Mouse (Mus musculus): ENCODE data around the gene Ramp1. TPM values are rescaled to one million over a fixed set of nuclear protein-coding genes. Genes with fewer than 3 reads are reported as not detected.

Gene Ramp1
- polyA plus RNA-seq, 1 experiment = 15.8 TPM

- Histone ChIP-seq H3K4me1 (ENCODE audit: control insufficient read depth, insufficient read depth, insufficient read length) (peaks cover 10% of the 10 kb centered on the region; the same call in 1 of the 2 replicates), H3K4me3 (ENCODE audit: extremely low read depth, insufficient read depth, insufficient read length) (no peak overlapping the region), H3K36me3 (ENCODE audit: control insufficient read depth, insufficient read depth, low read length) (no peaks in the 10 kb centered on the region), H3K27ac (ENCODE audit: insufficient read depth, low read length) (no peak overlapping the region), H3K27me3 (ENCODE audit: control insufficient read depth, insufficient read depth, low read length) (no peaks in the 10 kb centered on the region)
- no peak for DNase-seq (ENCODE audit: low read depth in 1 of 2, low spot score in 2 of 2)
- TF ChIP-seq POLR2A (IDR thresholded peaks at IDR 0.05; ENCODE audit: low read depth, low read length) = no peak
- no peak for TF ChIP-seq CTCF (IDR thresholded peaks at IDR 0.05; ENCODE audit: extremely low read depth, insufficient read depth, insufficient read length, insufficient replicate concordance)
- 83% methylated on average over 5 of the region's 5 CpGs for WGBS
These were observed 68.6 kb downstream of the Ramp1 start for GRCm38 (mm10) chr1:91248242-91248641.

- Histone ChIP-seq H3K36me3 (ENCODE audit: control insufficient read depth, insufficient read depth, low read length) (no peaks in the 10 kb centered on the region), H3K27ac (ENCODE audit: insufficient read depth, low read length) (no peak overlapping the region), H3K4me1 (ENCODE audit: control insufficient read depth, insufficient read depth, insufficient read length) (peaks cover 12% of the 10 kb centered on the region; the same call in 1 of the 2 replicates), H3K4me3 (ENCODE audit: extremely low read depth, insufficient read depth, insufficient read length) (no peak overlapping the region), H3K27me3 (ENCODE audit: control insufficient read depth, insufficient read depth, low read length) (no peaks in the 10 kb centered on the region)
- 75% methylated on average over 4 of the region's 4 CpGs for WGBS
- DNase-seq (ENCODE audit: low read depth in 1 of 2, low spot score in 2 of 2) = no peak
- TF ChIP-seq CTCF (IDR thresholded peaks at IDR 0.05; ENCODE audit: extremely low read depth, insufficient read depth, insufficient read length, insufficient replicate concordance) (no peak), POLR2A (IDR thresholded peaks at IDR 0.05; ENCODE audit: low read depth, low read length) (no peak)
These were observed 69.3 kb downstream of the Ramp1 start for GRCm38 (mm10) chr1:91248970-91249369.

- 2% methylated on average over 43 of the region's 43 CpGs for WGBS
- peaks cover 12% of the 10 kb centered on the region; the same call in 1 of the 2 replicates for H3K4me1 ChIP-seq (ENCODE audit: control insufficient read depth, insufficient read depth, insufficient read length)
- peak within 1 kb of the TSS; percentile 74 for H3K27ac ChIP-seq (ENCODE audit: insufficient read depth, low read length)
- no peaks in the 10 kb centered on the region for H3K36me3 ChIP-seq (ENCODE audit: control insufficient read depth, insufficient read depth, low read length)
- H3K27me3 ChIP-seq (ENCODE audit: control insufficient read depth, insufficient read depth, low read length) = no peaks in the 10 kb centered on the region
- peak within 1 kb of the TSS; percentile 91 for H3K4me3 ChIP-seq (ENCODE audit: extremely low read depth, insufficient read depth, insufficient read length)
- 0 out of 2 replicates have a peak, but pooled peaks have one; percentile 5 for TF ChIP-seq CTCF (IDR thresholded peaks at IDR 0.05; ENCODE audit: extremely low read depth, insufficient read depth, insufficient read length, insufficient replicate concordance)
- TF ChIP-seq POLR2A (IDR thresholded peaks at IDR 0.05; ENCODE audit: low read depth, low read length) = peak; percentile 68
- DNase-seq (ENCODE audit: low read depth in 1 of 2, low spot score in 2 of 2) = peak; percentile 85 to 91
These were observed 70.2 kb downstream of the Ramp1 start, which contains the start of gene Ube2f for GRCm38 (mm10) chr1:91249564-91250414. Gene Ube2f, plus strand, starts transcription at chr1:91250304.

- peak overlapping the region; percentile 74 for H3K27ac ChIP-seq (ENCODE audit: insufficient read depth, low read length)
- 1% methylated on average over 59 of the region's 70 CpGs for WGBS
- no peaks in the 10 kb centered on the region for H3K27me3 ChIP-seq (ENCODE audit: control insufficient read depth, insufficient read depth, low read length)
- TF ChIP-seq POLR2A (IDR thresholded peaks at IDR 0.05; ENCODE audit: low read depth, low read length) (no peak), CTCF (IDR thresholded peaks at IDR 0.05; ENCODE audit: extremely low read depth, insufficient read depth, insufficient read length, insufficient replicate concordance) (no peak)
- H3K4me3 ChIP-seq (ENCODE audit: extremely low read depth, insufficient read depth, insufficient read length) = peak overlapping the region; percentile 91
- peak in 1 of 2 experiments; percentile 23 for DNase-seq (ENCODE audit: low read depth in 1 of 2, low spot score in 2 of 2)
- H3K4me1 ChIP-seq (ENCODE audit: control insufficient read depth, insufficient read depth, insufficient read length) = peaks cover 12% of the 10 kb centered on the region; the same call in 1 of the 2 replicates
- no peaks in the 10 kb centered on the region for H3K36me3 ChIP-seq (ENCODE audit: control insufficient read depth, insufficient read depth, low read length)
These were observed 71.0 kb downstream of the Ramp1 start for GRCm38 (mm10) chr1:91250415-91251147.

- Histone ChIP-seq H3K27me3 (ENCODE audit: control insufficient read depth, insufficient read depth, low read length) (no peaks in the 10 kb centered on the region), H3K4me3 (ENCODE audit: extremely low read depth, insufficient read depth, insufficient read length) (peak overlapping the region; percentile 91), H3K4me1 (ENCODE audit: control insufficient read depth, insufficient read depth, insufficient read length) (peaks cover 12% of the 10 kb centered on the region; the same call in 1 of the 2 replicates), H3K36me3 (ENCODE audit: control insufficient read depth, insufficient read depth, low read length) (no peaks in the 10 kb centered on the region), H3K27ac (ENCODE audit: insufficient read depth, low read length) (peak overlapping the region; percentile 74; the same call in 1 of the 2 replicates)
- no peak for TF ChIP-seq CTCF (IDR thresholded peaks at IDR 0.05; ENCODE audit: extremely low read depth, insufficient read depth, insufficient read length, insufficient replicate concordance)
- no peak for TF ChIP-seq POLR2A (IDR thresholded peaks at IDR 0.05; ENCODE audit: low read depth, low read length)
- 18% methylated on average over 5 of the region's 5 CpGs for WGBS
- DNase-seq (ENCODE audit: low read depth in 1 of 2, low spot score in 2 of 2) = no peak
These were observed 71.6 kb downstream of the Ramp1 start for GRCm38 (mm10) chr1:91251148-91251650.

- WGBS = 41% methylated on average over 8 of the region's 8 CpGs
- Histone ChIP-seq H3K27me3 (ENCODE audit: control insufficient read depth, insufficient read depth, low read length) (no peaks in the 10 kb centered on the region), H3K27ac (ENCODE audit: insufficient read depth, low read length) (peak overlapping the region; percentile 20; the same call in 1 of the 2 replicates), H3K4me3 (ENCODE audit: extremely low read depth, insufficient read depth, insufficient read length) (peak overlapping the region; percentile 16; the same call in 1 of the 2 replicates), H3K36me3 (ENCODE audit: control insufficient read depth, insufficient read depth, low read length) (no peaks in the 10 kb centered on the region), H3K4me1 (ENCODE audit: control insufficient read depth, insufficient read depth, insufficient read length) (peaks cover 12% of the 10 kb centered on the region; the same call in 1 of the 2 replicates)
- DNase-seq (ENCODE audit: low read depth in 1 of 2, low spot score in 2 of 2) = peak in 1 of 2 experiments; percentile 21
- TF ChIP-seq POLR2A (IDR thresholded peaks at IDR 0.05; ENCODE audit: low read depth, low read length) (no peak), CTCF (IDR thresholded peaks at IDR 0.05; ENCODE audit: extremely low read depth, insufficient read depth, insufficient read length, insufficient replicate concordance) (peak; percentile 53; the same call in 1 of the 2 replicates)
These were observed 72.3 kb downstream of the Ramp1 start for GRCm38 (mm10) chr1:91251927-91252326.
